Mouse (Mus musculus): ENCODE data around the gene Ttc23. TPM values are rescaled to one million over a fixed set of nuclear protein-coding genes. Genes with fewer than 3 reads are reported as not detected.

Gene Ttc23
- total RNA-seq, 1 experiment, result 9.4 TPM

DNA sequence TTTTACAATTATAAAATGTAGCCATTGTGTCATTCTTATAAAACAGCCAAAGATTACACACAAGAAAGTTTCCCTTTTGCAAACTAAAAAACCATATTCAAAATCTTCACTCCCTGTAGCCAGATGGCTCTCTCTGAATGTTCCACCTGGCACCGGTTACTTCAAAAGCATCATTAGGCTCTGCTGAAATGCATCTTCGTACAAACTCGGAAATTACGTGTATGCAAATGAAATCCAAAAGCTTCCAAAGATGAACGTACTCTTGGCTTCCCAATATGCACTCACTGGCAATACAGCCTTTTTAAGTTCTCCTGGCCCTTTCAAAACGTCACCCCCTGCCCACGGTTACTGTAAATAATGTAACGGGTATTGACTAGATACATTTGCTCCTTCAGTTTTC lies 2.9 kb upstream of the Ttc23 start:
- peak overlapping the region; percentile 76 to 93; a peak in 3 of 4 replicates for H3K4me3 ChIP-seq (ENCODE audit: insufficient read depth in 1 of 2, low read depth in 1 of 2, low read length in 2 of 2, poor library complexity in 1 of 2, severe bottlenecking in 1 of 2)
- H3K9ac ChIP-seq (ENCODE audit: insufficient read depth, low read depth, low read length, poor library complexity, severe bottlenecking), result no peak overlapping the region
- H3K4me1 ChIP-seq (ENCODE audit: control insufficient read depth in 2 of 2, insufficient read depth in 2 of 2, low read length in 2 of 2, poor library complexity in 1 of 2), result peaks cover 0 to 7% of the 10 kb centered on the region in 2 experiments; a peak in 1 of 4 replicates
- H3K27ac ChIP-seq (ENCODE audit: insufficient read depth, low read depth, low read length, poor library complexity, severe bottlenecking), result no peak overlapping the region
- no peaks in the 10 kb centered on the region for H3K36me3 ChIP-seq (ENCODE audit: control insufficient read depth, insufficient read depth, low read length, poor library complexity, severe bottlenecking)
- no peak for TF ChIP-seq CHD2 (IDR thresholded peaks at IDR 0.05; ENCODE audit: low read depth, low read length)
- TF ChIP-seq HCFC1 (IDR thresholded peaks at IDR 0.05; ENCODE audit: borderline replicate concordance, insufficient read depth, low read length), result no peak
- TF ChIP-seq ZNF384 (IDR thresholded peaks at IDR 0.05; ENCODE audit: low read depth, low read length), result no peak
- H3K9me3 ChIP-seq (ENCODE audit: control insufficient read depth, insufficient read depth, low read depth, low read length), result no peaks in the 10 kb centered on the region
- in situ Hi-C loops (cut with MboI; ENCODE audit: low sequenced_read_pairs in 2 of 2, unreplicated experiment in 2 of 2), result loop anchor here in 1 of 2 experiments (25.0 kb wide), 1 partner anchor 807 kb away; the partner anchor contains the start of gene Adamts17
- DNase-seq (ENCODE audit: low read depth, low spot score), result no peak

DNA sequence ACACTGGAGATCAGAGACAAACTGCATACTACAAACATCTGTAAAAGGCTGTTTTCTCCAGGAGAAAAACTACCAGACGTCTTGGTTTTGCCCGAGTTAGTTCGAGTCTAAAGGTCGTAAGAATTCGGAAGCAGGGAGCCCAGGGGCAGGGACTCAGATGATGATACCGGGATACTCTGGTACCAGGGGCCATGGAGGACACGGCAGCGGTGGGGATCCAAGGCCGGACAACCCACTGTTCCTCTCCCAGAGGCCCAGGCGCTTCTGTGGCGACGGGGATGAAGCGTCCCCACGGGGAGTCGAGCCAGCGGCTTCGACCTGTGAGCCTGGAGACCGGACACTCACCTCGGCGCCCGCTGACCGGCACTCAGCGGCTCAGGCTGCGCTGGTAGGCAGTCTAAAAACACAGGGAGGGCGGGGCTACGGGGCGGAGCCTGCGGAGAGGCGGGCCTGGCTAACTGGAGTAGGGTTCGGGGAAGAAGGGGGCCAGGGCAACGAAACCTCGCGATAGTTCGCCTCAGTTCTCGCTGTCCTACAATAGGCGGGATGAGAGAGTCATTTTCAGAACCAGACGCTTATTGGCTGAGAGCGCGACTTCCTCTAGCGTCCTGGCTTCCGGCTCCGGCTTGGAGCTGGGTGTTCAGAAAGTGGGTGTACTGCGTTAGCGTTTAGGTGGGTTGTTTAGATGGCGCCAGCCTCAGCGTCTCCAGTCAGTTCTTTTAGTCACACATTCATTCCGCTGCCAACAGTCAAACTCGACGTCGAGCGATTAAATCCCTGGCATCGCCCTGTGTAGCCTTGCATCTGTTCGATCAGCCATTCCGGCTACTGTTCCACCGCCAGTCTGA lies 2.2 kb upstream of the Ttc23 start, which contains the start of gene Lrrc28:
Gene Lrrc28, minus strand, starts transcription at position 436 of the 848 bp plus-strand sequence.
- H3K9me3 ChIP-seq (ENCODE audit: control insufficient read depth, insufficient read depth, low read depth, low read length), result no peaks in the 10 kb centered on the region
- DNase-seq (ENCODE audit: low read depth, low spot score), result peak; percentile 97
- peak; percentile 92 for TF ChIP-seq CHD2 (IDR thresholded peaks at IDR 0.05; ENCODE audit: low read depth, low read length)
- TF ChIP-seq HCFC1 (IDR thresholded peaks at IDR 0.05; ENCODE audit: borderline replicate concordance, insufficient read depth, low read length), result no peak
- peak within 1 kb of the TSS; percentile 94 for H3K9ac ChIP-seq (ENCODE audit: insufficient read depth, low read depth, low read length, poor library complexity, severe bottlenecking)
- H3K36me3 ChIP-seq (ENCODE audit: control insufficient read depth, insufficient read depth, low read length, poor library complexity, severe bottlenecking), result no peaks in the 10 kb centered on the region
- peak within 1 kb of the TSS; percentile 41 for H3K27ac ChIP-seq (ENCODE audit: insufficient read depth, low read depth, low read length, poor library complexity, severe bottlenecking)
- H3K4me1 ChIP-seq (ENCODE audit: control insufficient read depth in 2 of 2, insufficient read depth in 2 of 2, low read length in 2 of 2, poor library complexity in 1 of 2), result peaks cover 0 to 7% of the 10 kb centered on the region in 2 experiments; a peak in 1 of 4 replicates
- H3K4me3 ChIP-seq (ENCODE audit: insufficient read depth in 1 of 2, low read depth in 1 of 2, low read length in 2 of 2, poor library complexity in 1 of 2, severe bottlenecking in 1 of 2), result peak within 1 kb of the TSS; percentile 86 to 96
- in situ Hi-C loops (cut with MboI; ENCODE audit: low sequenced_read_pairs in 2 of 2, unreplicated experiment in 2 of 2), result loop anchor here in 1 of 2 experiments (25.0 kb wide), 1 partner anchor 808 kb away; the partner anchor contains the start of gene Adamts17

DNA sequence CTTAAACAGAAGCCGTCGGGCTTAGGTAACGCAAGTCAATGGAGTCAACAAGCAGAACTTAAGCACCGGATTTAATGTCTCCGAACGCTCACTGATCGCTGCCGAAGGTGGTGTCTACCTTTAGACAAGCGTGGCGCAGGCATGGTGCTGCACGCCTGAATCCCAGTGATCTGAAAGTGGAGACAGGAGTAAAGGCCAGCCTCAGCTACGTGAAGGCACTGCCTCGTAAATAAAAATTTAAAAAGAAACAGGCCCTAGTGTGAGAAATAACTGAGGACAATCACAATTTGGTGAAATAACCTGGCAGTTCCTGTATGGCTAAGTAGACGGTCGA lies 1.6 kb upstream of the Ttc23 start:
- peak overlapping the region; percentile 86 to 96 for H3K4me3 ChIP-seq (ENCODE audit: insufficient read depth in 1 of 2, low read depth in 1 of 2, low read length in 2 of 2, poor library complexity in 1 of 2, severe bottlenecking in 1 of 2)
- peaks cover 0 to 7% of the 10 kb centered on the region in 2 experiments; a peak in 1 of 4 replicates for H3K4me1 ChIP-seq (ENCODE audit: control insufficient read depth in 2 of 2, insufficient read depth in 2 of 2, low read length in 2 of 2, poor library complexity in 1 of 2)
- no peaks in the 10 kb centered on the region for H3K9me3 ChIP-seq (ENCODE audit: control insufficient read depth, insufficient read depth, low read depth, low read length)
- no peak for DNase-seq (ENCODE audit: low read depth, low spot score)
- H3K9ac ChIP-seq (ENCODE audit: insufficient read depth, low read depth, low read length, poor library complexity, severe bottlenecking), result peak overlapping the region; percentile 94
- no peak for TF ChIP-seq HCFC1 (IDR thresholded peaks at IDR 0.05; ENCODE audit: borderline replicate concordance, insufficient read depth, low read length)
- TF ChIP-seq ZC3H11A (IDR thresholded peaks at IDR 0.05; ENCODE audit: borderline replicate concordance, low read depth, low read length), result no peak
- no peak for TF ChIP-seq MAFK (IDR thresholded peaks at IDR 0.05; ENCODE audit: insufficient read depth, low read depth, low read length)
- no peak for TF ChIP-seq ZNF384 (IDR thresholded peaks at IDR 0.05; ENCODE audit: low read depth, low read length)
- no peak for TF ChIP-seq CHD2 (IDR thresholded peaks at IDR 0.05; ENCODE audit: low read depth, low read length)
- no peaks in the 10 kb centered on the region for H3K36me3 ChIP-seq (ENCODE audit: control insufficient read depth, insufficient read depth, low read length, poor library complexity, severe bottlenecking)
- peak overlapping the region; percentile 41 for H3K27ac ChIP-seq (ENCODE audit: insufficient read depth, low read depth, low read length, poor library complexity, severe bottlenecking)
- in situ Hi-C loops (cut with MboI; ENCODE audit: low sequenced_read_pairs in 2 of 2, unreplicated experiment in 2 of 2), result loop anchor here in 1 of 2 experiments (25.0 kb wide), 1 partner anchor 808 kb away; the partner anchor contains the start of gene Adamts17

DNA sequence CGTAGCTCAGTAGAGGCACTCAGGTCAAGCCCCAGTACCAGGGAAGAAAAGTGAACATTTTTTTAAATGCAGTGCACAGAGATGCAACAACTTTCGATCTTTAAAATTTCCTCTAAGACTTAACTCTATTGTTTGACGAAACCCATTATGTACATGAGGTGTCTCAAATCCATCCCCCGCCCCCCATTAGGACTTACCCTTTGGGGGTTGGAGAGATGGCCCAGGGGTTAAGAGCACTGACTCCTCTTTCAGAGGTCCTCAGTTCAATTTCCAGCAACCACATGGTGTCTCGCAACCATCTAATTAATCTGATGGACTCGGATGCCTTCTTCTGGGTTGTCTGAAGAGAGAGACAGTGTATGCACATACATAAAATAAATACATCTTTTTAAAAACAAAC lies 1.1 kb upstream of the Ttc23 start:
- H3K36me3 ChIP-seq (ENCODE audit: control insufficient read depth, insufficient read depth, low read length, poor library complexity, severe bottlenecking), result no peaks in the 10 kb centered on the region
- TF ChIP-seq CHD2 (IDR thresholded peaks at IDR 0.05; ENCODE audit: low read depth, low read length) (no peak), MAFK (IDR thresholded peaks at IDR 0.05; ENCODE audit: insufficient read depth, low read depth, low read length) (no peak), ZC3H11A (IDR thresholded peaks at IDR 0.05; ENCODE audit: borderline replicate concordance, low read depth, low read length) (no peak), ZNF384 (IDR thresholded peaks at IDR 0.05; ENCODE audit: low read depth, low read length) (no peak), HCFC1 (IDR thresholded peaks at IDR 0.05; ENCODE audit: borderline replicate concordance, insufficient read depth, low read length) (no peak)
- peak overlapping the region; percentile 41; the same call in 1 of the 2 replicates for H3K27ac ChIP-seq (ENCODE audit: insufficient read depth, low read depth, low read length, poor library complexity, severe bottlenecking)
- H3K4me1 ChIP-seq (ENCODE audit: control insufficient read depth in 2 of 2, insufficient read depth in 2 of 2, low read length in 2 of 2, poor library complexity in 1 of 2), result peaks cover 0 to 7% of the 10 kb centered on the region in 2 experiments; a peak in 1 of 4 replicates
- peak overlapping the region; percentile 94 for H3K9ac ChIP-seq (ENCODE audit: insufficient read depth, low read depth, low read length, poor library complexity, severe bottlenecking)
- in situ Hi-C loops (cut with MboI; ENCODE audit: low sequenced_read_pairs in 2 of 2, unreplicated experiment in 2 of 2), result loop anchor here in 1 of 2 experiments (25.0 kb wide), 1 partner anchor 809 kb away; the partner anchor contains the start of gene Adamts17
- no peaks in the 10 kb centered on the region for H3K9me3 ChIP-seq (ENCODE audit: control insufficient read depth, insufficient read depth, low read depth, low read length)
- DNase-seq (ENCODE audit: low read depth, low spot score), result no peak
- peak overlapping the region; percentile 86 to 96 for H3K4me3 ChIP-seq (ENCODE audit: insufficient read depth in 1 of 2, low read depth in 1 of 2, low read length in 2 of 2, poor library complexity in 1 of 2, severe bottlenecking in 1 of 2)

Data from ES-E14 (cell line).